Comparison of ENCODE assay signal across 23 mouse cellular contexts in genomic region chr16:4342579-4342978, GRCm38 (mm10).
DNase-seq lines count a peak whose midpoint lies in the region; TF ChIP-seq lines count a peak whose summit lies in the region.
"Had no signal": no experiment of that assay in that cellular context is flagged by ENCODE, and none has a peak within 500 bp of the region (broad histone marks: within the 10 kb centered on the region; RNA-seq: fewer than 3 reads in every experiment).

No protein-coding gene starts in this region.

- no peak overlapping the region for H3K27ac ChIP-seq in left cerebral cortex, adult 2 months
- H3K27ac ChIP-seq: embryonic facial prominence, embryonic 12.5 days; forebrain, embryonic 15.5 days; heart, adult 2 months; heart, embryonic 15.5 days; hindbrain, postnatal 0 days; kidney, embryonic 15.5 days; limb, embryonic 12.5 days; liver, embryonic 12.5 days; midbrain, embryonic 15.5 days; stomach, embryonic 15.5 days had no signal

- intact Hi-C loops in left cerebral cortex, adult 2 months (cut with DNase I) = no loop called here
- intact Hi-C loops in left cerebral cortex, postnatal 10 days (cut with DNase I) = no loop called here

- peak; percentile 40 to 61 for DNase-seq in left cerebral cortex, adult 2 months (ENCODE audit: extremely low spot score in 1 of 2, low spot score in 2 of 2)
- no peak for DNase-seq in left cerebral cortex, postnatal 10 days (ENCODE audit: extremely low spot score in 1 of 2, low spot score in 2 of 2)
- DNase-seq in layer of hippocampus, adult 18-20 months (ENCODE audit: low spot score in 2 of 2) = peak; percentile 84 to 88
- peak; percentile 39 to 73 for DNase-seq in layer of hippocampus, postnatal 14 days (ENCODE audit: low spot score in 2 of 2)
- DNase-seq in right cerebral cortex, postnatal 25 days = peak; percentile 71
- no peak for DNase-seq in kidney, postnatal 25 days
- no peak for DNase-seq in spleen, postnatal 36 days (ENCODE audit: low spot score in 2 of 2)
- DNase-seq: gastrocnemius, postnatal 10 days; heart, adult 2 months; lung, adult 2 months; lung, postnatal 36 days; thymus, postnatal 14 days had no signal

- H3K4me3 ChIP-seq in left cerebral cortex, adult 2 months = no peak overlapping the region
- H3K4me3 ChIP-seq: embryonic facial prominence, embryonic 12.5 days; erythroblast, embryonic 14.5 days; forebrain, embryonic 15.5 days; heart, adult 2 months; heart, embryonic 15.5 days; kidney, embryonic 15.5 days; limb, embryonic 12.5 days; liver, embryonic 12.5 days; midbrain, embryonic 15.5 days; myocyte; stomach, embryonic 15.5 days had no signal

- no peak for TF ChIP-seq CTCF in left cerebral cortex, adult 2 months (IDR thresholded peaks at IDR 0.05)

Comparison
In these comparisons a context has a peak if more than half of its experiments do, and no peak if none do; other contexts are left out.
1. DNase-seq: peak in left cerebral cortex, adult 2 months (2 of 2), layer of hippocampus, adult 18-20 months (2 of 2), layer of hippocampus, postnatal 14 days (2 of 2) and right cerebral cortex, postnatal 25 days (single experiment); none in left cerebral cortex, postnatal 10 days (0 of 2), kidney, postnatal 25 days (0 of 2) and spleen, postnatal 36 days (0 of 2).